Mouse (Mus musculus): ENCODE measurements around the gene Vsx2. TPM values are rescaled to one million over a fixed set of nuclear protein-coding genes. Genes with fewer than 3 reads are reported as not detected.

The Vsx2 gene
- polyA plus RNA-seq, 1 experiment from 2014 or later = 9.4 TPM

DNA sequence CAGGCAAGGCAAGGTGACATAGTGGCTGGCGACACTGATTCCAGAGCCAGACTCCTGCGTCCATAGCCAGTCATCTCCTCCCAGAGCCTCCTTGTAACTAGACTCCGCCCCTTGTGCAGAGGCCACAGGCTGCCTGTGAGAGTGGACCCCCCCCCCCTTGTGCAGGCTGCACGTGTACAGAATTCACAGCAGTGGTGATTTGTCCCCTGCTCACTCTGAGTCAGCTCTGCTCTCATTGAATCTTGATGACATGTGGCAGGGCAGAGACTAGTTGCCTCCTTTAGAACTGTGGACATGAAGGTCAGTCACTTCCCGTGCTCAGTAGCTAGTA, 8.8 kb downstream of the Vsx2 start:
- H3K4me2 ChIP-seq (replicated peaks) = no peak overlapping the region
- no peak overlapping the region for H3K4me3 ChIP-seq
- no peaks in the 10 kb centered on the region for H3K36me3 ChIP-seq
- peaks cover 4% of the 10 kb centered on the region; the same call in 1 of the 2 replicates for H3K4me1 ChIP-seq
- no peak overlapping the region for H3K27ac ChIP-seq
- 45% methylated on average over 5 of the region's 5 CpGs for WGBS
- H3K9ac ChIP-seq = no peak overlapping the region
- H3K27me3 ChIP-seq = peaks cover 53% of the 10 kb centered on the region
- no peak for ATAC-seq (ENCODE audit: low FRiP score)
- 0 out of 2 replicates have a peak, but pooled peaks cover 10% of the 10 kb centered on the region for H3K9me3 ChIP-seq (replicated peaks)

DNA sequence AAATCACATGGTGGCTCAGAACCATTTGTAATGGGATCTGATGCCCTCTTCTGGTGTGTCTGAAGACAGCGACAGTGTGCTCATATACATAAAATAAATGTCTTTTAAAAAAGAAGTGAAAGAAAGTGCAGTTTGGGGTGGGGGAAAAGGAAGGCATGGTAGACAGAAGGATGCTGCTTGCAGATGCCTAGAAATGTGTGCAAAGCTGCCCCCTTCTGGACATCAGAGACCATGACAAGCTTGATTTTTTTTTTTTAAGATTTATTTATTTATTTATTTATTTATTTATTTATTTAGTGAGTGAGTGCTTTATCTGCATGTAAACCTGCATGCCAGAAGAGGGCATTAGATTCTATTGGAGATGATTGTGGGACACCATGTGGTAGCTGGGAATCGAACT, 11.7 kb downstream of the Vsx2 start:
- ATAC-seq (ENCODE audit: low FRiP score) = no peak
- WGBS = 98% methylated on average over 2 of the region's 2 CpGs
- H3K4me1 ChIP-seq = peaks cover 4% of the 10 kb centered on the region; the same call in 1 of the 2 replicates

DNA sequence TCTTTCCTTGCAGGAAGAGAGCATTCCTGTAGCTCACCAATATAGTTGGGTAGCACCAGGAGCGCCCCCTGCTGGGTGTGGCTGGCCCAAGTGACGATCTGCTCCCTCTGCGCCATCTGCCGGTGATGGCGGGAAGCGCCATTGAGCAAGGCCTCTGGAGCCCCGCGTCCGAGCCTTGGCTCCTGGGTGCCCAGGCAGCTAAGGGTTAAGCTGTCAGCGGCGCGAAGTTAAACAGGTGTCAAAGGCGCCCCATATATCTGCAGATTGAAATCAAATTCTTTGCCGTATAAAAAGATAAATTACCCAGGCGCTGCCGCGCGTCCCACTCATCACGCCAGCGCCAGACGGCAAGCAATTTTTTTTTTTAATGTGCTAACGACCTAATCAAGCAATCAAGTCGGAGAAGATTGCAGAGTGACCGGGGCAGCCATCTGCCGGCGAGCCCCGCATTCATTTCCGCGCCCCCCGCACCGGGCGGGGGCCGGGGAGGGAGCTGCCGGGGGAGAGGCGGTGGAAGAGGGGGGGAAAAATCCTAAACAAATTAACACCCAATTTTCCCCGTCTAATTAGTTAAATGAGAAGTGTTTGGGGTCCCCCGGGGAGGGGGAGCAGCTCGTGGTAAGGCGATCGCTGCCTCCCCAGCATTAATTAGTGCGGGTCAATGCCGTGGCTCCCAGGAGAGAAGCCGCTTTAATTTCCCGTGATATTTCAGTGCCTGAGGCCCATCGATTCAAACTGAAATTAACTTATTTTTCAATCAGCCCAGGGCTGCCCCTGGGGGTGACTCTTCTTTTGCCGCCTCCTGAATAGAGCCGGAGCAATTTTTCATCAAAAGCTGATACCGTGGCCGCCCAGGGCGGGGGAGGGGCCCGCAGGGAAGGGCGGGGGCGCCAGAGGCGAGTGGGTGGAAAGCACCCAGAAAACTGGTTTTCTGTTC, 20.5 kb downstream of the Vsx2 start:
- WGBS = under 1% methylated on average over 53 of the region's 54 CpGs
- Histone ChIP-seq H3K9ac (peak overlapping the region; percentile 61), H3K9me3 (replicated peaks) (no peaks in the 10 kb centered on the region), H3K36me3 (no peaks in the 10 kb centered on the region), H3K4me2 (replicated peaks) (peak overlapping the region; percentile 88), H3K4me3 (peak overlapping the region; percentile 41), H3K4me1 (peaks cover 10% of the 10 kb centered on the region), H3K27ac (peak overlapping the region; percentile 64), H3K27me3 (peaks cover 24% of the 10 kb centered on the region)
- ATAC-seq (ENCODE audit: low FRiP score) = peak; percentile 76

More for the DNA sequence above, 11.7 kb downstream of the Vsx2 start:
- H3K4me2 ChIP-seq (replicated peaks) = no peak overlapping the region
- H3K36me3 ChIP-seq = no peaks in the 10 kb centered on the region
- H3K27ac ChIP-seq = no peak overlapping the region
- no peak overlapping the region for H3K9ac ChIP-seq
- no peak overlapping the region for H3K4me3 ChIP-seq
- peaks cover 24% of the 10 kb centered on the region for H3K27me3 ChIP-seq
- H3K9me3 ChIP-seq (replicated peaks) = 0 out of 2 replicates have a peak, but pooled peaks cover 11% of the 10 kb centered on the region

DNA sequence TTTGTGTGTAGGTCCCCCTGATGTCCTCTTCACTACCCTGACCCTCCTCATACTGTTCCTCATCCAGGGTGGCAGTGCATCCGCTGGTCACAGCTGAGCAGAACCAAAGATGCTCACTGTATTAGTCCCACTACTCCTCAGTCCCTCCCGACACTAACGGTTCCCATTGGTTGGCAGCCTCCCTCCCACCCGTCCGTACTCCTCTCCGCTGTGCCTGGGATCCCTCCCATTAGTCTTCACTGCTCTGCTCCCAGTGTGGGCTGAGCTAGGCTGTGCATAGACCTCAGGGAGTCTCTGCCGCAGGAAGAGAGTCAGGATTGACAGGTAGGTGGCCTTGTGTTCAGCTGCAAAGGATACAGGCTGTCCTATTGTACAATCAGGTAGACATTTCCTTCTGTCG, 28.8 kb downstream of the Vsx2 start:
- H3K4me2 ChIP-seq (replicated peaks) = no peak overlapping the region
- peaks cover 4% of the 10 kb centered on the region for H3K4me1 ChIP-seq
- H3K4me3 ChIP-seq = no peak overlapping the region
- H3K9me3 ChIP-seq (replicated peaks) = no peaks in the 10 kb centered on the region
- H3K27ac ChIP-seq = no peak overlapping the region
- H3K9ac ChIP-seq = no peak overlapping the region
- 18% methylated on average over 8 of the region's 8 CpGs for WGBS
- H3K27me3 ChIP-seq = peaks cover 34% of the 10 kb centered on the region
- ATAC-seq (ENCODE audit: low FRiP score) = 0 out of 2 replicates have a peak, but pooled peaks have one; percentile 35
- peaks cover 3% of the 10 kb centered on the region; the same call in 1 of the 2 replicates for H3K36me3 ChIP-seq

DNA sequence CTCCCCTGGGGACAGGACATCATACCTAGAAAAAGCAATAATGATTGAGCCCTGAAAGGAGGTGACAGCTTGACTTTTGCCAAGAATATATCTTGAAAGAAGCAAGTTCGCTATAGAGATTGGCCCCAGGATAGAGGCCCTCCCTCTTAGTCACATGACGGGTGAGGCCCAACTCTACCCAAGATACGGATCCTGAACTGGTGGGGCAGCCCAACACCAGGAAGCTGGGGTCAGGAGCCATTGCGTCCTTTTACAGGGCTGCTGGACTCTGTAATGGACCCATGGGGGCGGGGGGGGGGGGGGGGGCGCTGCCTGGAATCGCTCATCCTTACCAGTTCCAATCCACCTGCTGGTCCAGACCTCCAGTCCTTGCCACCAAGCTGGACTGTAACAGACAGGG, 34.4 kb downstream of the Vsx2 start:
- WGBS = 88% methylated on average over 6 of the region's 7 CpGs
- Histone ChIP-seq H3K27me3 (peaks cover 3% of the 10 kb centered on the region), H3K9ac (no peak overlapping the region), H3K4me3 (no peak overlapping the region), H3K36me3 (peaks cover 18% of the 10 kb centered on the region; the same call in 1 of the 2 replicates), H3K4me1 (no peaks in the 10 kb centered on the region), H3K9me3 (replicated peaks) (no peaks in the 10 kb centered on the region), H3K27ac (no peak overlapping the region), H3K4me2 (replicated peaks) (no peak overlapping the region)
- ATAC-seq (ENCODE audit: low FRiP score) = no peak

DNA sequence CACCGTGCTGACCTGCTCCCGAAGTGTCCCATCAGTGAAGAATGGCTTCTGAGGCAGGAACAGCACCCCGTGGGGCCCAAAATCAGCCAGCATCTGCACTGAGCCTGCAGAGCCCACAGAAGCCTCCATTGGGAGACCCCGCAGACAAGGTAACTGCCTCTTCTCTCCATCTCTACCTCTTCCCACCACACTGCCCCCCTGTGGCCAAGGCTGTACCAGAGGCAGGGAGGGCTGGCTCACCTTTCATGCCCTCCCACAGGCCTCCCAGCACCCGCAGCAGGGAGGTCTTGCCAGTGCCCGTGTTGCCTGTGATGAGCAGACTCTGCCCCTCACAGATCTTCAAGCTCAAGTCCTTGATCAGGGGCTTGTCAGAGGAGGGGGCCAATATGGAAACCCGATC, 36.3 kb downstream of the Vsx2 start:
- Histone ChIP-seq H3K27ac (no peak overlapping the region), H3K36me3 (peaks cover 18% of the 10 kb centered on the region; the same call in 1 of the 2 replicates)
- ATAC-seq (ENCODE audit: low FRiP score) = no peak

DNA sequence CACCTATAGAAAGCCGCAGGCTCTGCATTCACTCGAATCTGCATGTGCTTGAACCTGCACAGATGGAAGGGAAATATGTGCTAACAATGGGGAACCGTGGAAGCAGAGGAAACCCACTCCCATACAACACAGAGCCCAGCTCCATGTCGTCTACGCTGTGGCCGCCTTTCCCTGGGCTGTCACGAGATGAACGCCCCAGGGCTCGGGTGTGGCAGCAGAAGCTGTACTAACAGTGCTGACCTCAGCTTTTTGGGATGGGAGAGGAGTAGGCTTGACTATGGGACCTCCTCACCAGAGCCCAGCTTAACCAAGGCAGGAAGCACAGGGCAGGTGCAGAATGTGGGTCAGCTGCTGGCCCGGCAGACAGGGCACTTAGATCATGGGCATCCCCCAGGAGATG, 42.2 kb downstream of the Vsx2 start:
- Histone ChIP-seq H3K4me3 (no peak overlapping the region), H3K27me3 (no peaks in the 10 kb centered on the region), H3K27ac (no peak overlapping the region), H3K9ac (no peak overlapping the region), H3K4me2 (replicated peaks) (no peak overlapping the region), H3K36me3 (peaks cover 9% of the 10 kb centered on the region; the same call in 1 of the 2 replicates), H3K9me3 (replicated peaks) (no peaks in the 10 kb centered on the region), H3K4me1 (peaks cover 5% of the 10 kb centered on the region; the same call in 1 of the 2 replicates)
- no peak for ATAC-seq (ENCODE audit: low FRiP score)
- 90% methylated on average over 10 of the region's 10 CpGs for WGBS

More for the DNA sequence above, 36.3 kb downstream of the Vsx2 start:
- H3K4me2 ChIP-seq (replicated peaks) = no peak overlapping the region
- H3K27me3 ChIP-seq = no peaks in the 10 kb centered on the region
- no peak overlapping the region for H3K9ac ChIP-seq
- no peaks in the 10 kb centered on the region for H3K9me3 ChIP-seq (replicated peaks)
- WGBS = 81% methylated on average over 7 of the region's 7 CpGs
- H3K4me1 ChIP-seq = no peaks in the 10 kb centered on the region
- no peak overlapping the region for H3K4me3 ChIP-seq

DNA sequence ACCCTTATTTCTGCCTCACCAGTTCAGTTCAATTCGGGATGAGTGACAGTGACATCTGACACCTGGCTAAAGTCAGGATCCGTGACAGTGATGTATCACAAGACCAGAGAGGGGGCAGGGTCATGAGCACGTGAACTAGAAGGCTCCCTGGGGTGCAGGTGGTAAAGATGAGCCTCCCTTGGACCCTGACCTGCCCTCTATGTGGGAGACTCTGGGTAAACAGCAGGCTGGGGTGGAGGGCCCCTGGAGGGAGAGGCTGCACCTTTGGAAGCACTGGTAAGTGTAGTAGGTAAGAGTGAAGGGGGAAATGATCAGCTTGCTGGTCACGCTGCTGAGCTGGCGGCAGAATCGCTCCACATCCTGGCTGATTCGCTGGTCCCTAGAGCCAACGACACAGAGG, 43.0 kb downstream of the Vsx2 start:
- no peak for ATAC-seq (ENCODE audit: low FRiP score)
- H3K9me3 ChIP-seq (replicated peaks) = no peaks in the 10 kb centered on the region
- peaks cover 5% of the 10 kb centered on the region; the same call in 1 of the 2 replicates for H3K4me1 ChIP-seq
- no peak overlapping the region for H3K9ac ChIP-seq
- no peak overlapping the region for H3K4me3 ChIP-seq
- WGBS = 55% methylated on average over 8 of the region's 8 CpGs
- no peaks in the 10 kb centered on the region for H3K27me3 ChIP-seq
- peaks cover 6% of the 10 kb centered on the region; the same call in 1 of the 2 replicates for H3K36me3 ChIP-seq
- H3K27ac ChIP-seq = no peak overlapping the region
- H3K4me2 ChIP-seq (replicated peaks) = no peak overlapping the region

DNA sequence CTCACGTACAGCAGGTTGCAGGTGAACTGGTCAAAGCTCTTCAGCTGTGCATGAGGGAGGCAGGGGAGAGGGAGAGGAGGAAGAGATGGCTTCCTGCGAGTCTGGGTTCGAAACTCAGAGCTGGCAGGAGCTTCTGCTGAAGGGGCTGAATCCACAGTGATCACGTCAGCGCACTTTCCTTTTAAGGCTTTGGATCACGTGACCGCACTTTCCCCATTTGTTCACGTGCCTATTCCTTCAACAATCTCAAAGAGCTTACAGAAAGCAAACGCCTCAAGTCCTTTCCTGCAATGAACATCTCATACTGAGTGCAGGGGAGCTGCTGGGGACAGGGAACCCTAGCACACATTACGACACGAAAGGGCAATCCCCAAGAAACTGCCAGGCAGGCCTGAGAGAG, 44.4 kb downstream of the Vsx2 start:
- no peaks in the 10 kb centered on the region for H3K36me3 ChIP-seq
- peaks cover 7% of the 10 kb centered on the region for H3K4me1 ChIP-seq
- no peak overlapping the region for H3K4me3 ChIP-seq
- H3K9ac ChIP-seq = no peak overlapping the region
- H3K9me3 ChIP-seq (replicated peaks) = no peaks in the 10 kb centered on the region
- 90% methylated on average over 11 of the region's 11 CpGs for WGBS
- no peak overlapping the region for H3K4me2 ChIP-seq (replicated peaks)
- no peaks in the 10 kb centered on the region for H3K27me3 ChIP-seq
- ATAC-seq (ENCODE audit: low FRiP score) = no peak
- H3K27ac ChIP-seq = no peak overlapping the region

DNA sequence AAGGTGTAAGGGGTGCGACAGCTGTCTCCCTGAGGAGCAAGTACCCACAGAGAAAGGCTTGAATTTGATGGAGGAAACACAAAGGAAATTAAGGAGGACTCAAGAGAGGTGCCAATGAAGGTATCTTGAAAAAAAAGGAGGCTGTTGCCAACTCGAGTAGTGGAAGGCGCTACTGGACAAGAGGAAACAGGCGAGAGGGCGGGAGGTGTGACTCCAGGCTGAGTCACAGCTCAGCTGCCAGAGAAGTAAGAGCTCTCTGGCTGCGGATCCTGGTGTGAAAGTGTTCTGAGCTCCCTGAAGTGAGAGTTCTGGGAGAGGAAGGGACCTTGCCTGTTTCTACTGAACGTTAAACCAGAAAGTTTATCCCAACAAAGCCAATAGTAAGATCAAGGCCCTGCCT, 45.0 kb downstream of the Vsx2 start:
- Histone ChIP-seq H3K27me3 (no peaks in the 10 kb centered on the region), H3K4me3 (no peak overlapping the region), H3K4me1 (peaks cover 7% of the 10 kb centered on the region), H3K9me3 (replicated peaks) (no peaks in the 10 kb centered on the region), H3K27ac (no peak overlapping the region), H3K9ac (no peak overlapping the region), H3K4me2 (replicated peaks) (no peak overlapping the region), H3K36me3 (no peaks in the 10 kb centered on the region)
- WGBS = 84% methylated on average over 7 of the region's 7 CpGs
- no peak for ATAC-seq (ENCODE audit: low FRiP score)

DNA sequence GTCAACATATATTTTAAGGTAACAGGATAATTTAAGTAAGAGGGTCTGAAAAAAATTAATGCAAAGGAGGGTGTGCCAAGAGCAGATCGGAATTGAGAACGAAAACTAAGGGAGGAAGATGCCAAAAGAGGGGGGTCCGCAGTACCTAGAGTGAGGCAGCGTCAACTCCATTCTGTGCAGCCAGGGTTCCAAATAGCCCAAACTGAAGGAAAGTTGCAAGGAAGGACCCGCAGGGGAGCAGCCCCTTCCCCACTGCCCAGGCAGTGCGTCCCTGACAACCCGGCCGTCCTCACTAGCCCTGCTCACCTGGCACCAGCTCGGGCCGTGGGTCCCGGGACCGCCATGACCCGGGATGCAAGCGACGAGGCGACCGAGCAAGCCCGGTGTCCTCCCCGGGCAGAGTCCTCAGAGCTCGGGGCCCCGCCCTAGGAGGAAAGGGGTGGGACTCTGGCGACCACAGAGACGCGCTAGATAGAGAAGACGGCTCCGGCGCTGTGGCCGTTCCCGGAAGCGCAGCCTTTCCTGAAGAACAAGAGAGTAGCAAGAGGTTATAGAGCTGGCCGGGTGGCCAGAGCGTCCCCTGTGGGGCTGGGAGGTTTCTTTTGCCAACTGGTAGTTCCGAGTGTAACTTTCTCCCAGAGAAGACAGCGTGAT, 47.5 kb downstream of the Vsx2 start, which contains the start of gene Abcd4:
Gene Abcd4, minus strand, starts transcription at position 437 of the 654 bp plus-strand sequence.
- H3K27ac ChIP-seq = no peak within 1 kb of the TSS
- peak within 1 kb of the TSS; percentile 84 for H3K9ac ChIP-seq
- peaks cover 13% of the 10 kb centered on the region for H3K4me1 ChIP-seq
- no peaks in the 10 kb centered on the region for H3K36me3 ChIP-seq
- under 1% methylated on average over 34 of the region's 34 CpGs for WGBS
- ATAC-seq (ENCODE audit: low FRiP score) = peak; percentile 98
- H3K9me3 ChIP-seq (replicated peaks) = no peaks in the 10 kb centered on the region
- H3K4me3 ChIP-seq = peak within 1 kb of the TSS; percentile 73
- peak within 1 kb of the TSS; percentile 59 for H3K4me2 ChIP-seq (replicated peaks)
- no peaks in the 10 kb centered on the region for H3K27me3 ChIP-seq

DNA sequence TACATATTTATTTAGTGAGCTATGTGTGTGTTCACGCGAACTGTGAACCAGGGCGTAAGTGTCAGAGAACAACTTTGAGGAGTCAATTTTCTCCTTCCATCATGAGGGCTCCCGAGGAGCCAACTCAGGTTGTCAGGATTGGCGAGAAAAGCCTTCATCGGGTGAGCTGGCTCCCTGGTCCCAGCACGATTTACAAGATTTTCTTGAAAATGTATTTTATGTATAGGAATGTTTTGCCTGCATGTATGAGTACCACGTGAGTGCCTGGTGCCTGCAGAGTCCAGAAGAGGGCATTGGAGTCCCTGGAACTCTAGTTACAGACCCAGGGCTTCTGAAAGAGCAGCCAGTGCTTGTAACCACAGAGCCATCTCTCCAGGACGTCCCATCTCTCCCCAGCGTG, 48.1 kb downstream of the Vsx2 start:
- no peaks in the 10 kb centered on the region for H3K27me3 ChIP-seq
- WGBS = 6% methylated on average over 10 of the region's 10 CpGs
- H3K27ac ChIP-seq = no peak overlapping the region
- peak overlapping the region; percentile 73 for H3K4me3 ChIP-seq
- H3K36me3 ChIP-seq = no peaks in the 10 kb centered on the region
- no peak overlapping the region for H3K9ac ChIP-seq
- peak overlapping the region; percentile 59 for H3K4me2 ChIP-seq (replicated peaks)
- peak; percentile 26 for ATAC-seq (ENCODE audit: low FRiP score)
- peaks cover 10% of the 10 kb centered on the region for H3K4me1 ChIP-seq
- H3K9me3 ChIP-seq (replicated peaks) = no peaks in the 10 kb centered on the region
